Mouse (Mus musculus) megakaryocyte, embryonic 14.5 days (primary cell): ENCODE measurements around the gene Unc5a.

Experiments used
- FLI1 ChIP-seq: IDR thresholded peaks from 2 replicates; pipeline ENCODE4 v1.6.1; 2012; ENCODE audit warnings: low read length, inconsistent platforms, mixed read lengths
- GATA1 ChIP-seq: IDR thresholded peaks from 3 replicates; pipeline ENCODE4 v1.6.1; 2012; ENCODE audit warnings: mixed read lengths, low read length, inconsistent platforms, borderline replicate concordance

- no peak for TF ChIP-seq GATA1
- no peak for TF ChIP-seq FLI1
These were observed 18.3 kb downstream of the Unc5a start for GRCm38 (mm10) chr13:54967501-54967900.
